Mouse (Mus musculus) stomach, embryonic 16.5 days (tissue): ENCODE data around the gene Smad3. TPM values are rescaled to one million over a fixed set of nuclear protein-coding genes. Genes with fewer than 3 reads are reported as not detected.

Experiments used
- ATAC-seq: fragments of 200-750 bp; cut with Nextera tagmentation; 2 replicates; pipeline ENCODE4 v1.8.0; 2017; ENCODE audit warnings: moderate number of reproducible peaks, moderate TSS enrichment; ENCODE audit not compliant: insufficient read depth, low FRiP score
- H3K27ac ChIP-seq: fragments of 300-500 bp; sonication (generic); 2 replicates; pipeline ENCODE4 v1.5.1; 2014; ENCODE audit warnings: low read length
- H3K27me3 ChIP-seq: fragments of 300-500 bp; sonication (generic); 2 replicates; pipeline ENCODE4 v1.6.1; 2014; ENCODE audit warnings: low read length, control low read depth, mixed read lengths; ENCODE audit not compliant: control insufficient read depth, insufficient read depth
- H3K36me3 ChIP-seq: fragments of 300-500 bp; sonication (generic); 2 replicates; pipeline ENCODE4 v1.6.1; 2014; ENCODE audit warnings: low read length; ENCODE audit not compliant: control insufficient read depth, insufficient read depth
- H3K4me1 ChIP-seq: fragments of 300-500 bp; sonication (generic); 2 replicates; pipeline ENCODE4 v1.6.1; 2014; ENCODE audit warnings: low read length, control low read depth, mixed read lengths; ENCODE audit not compliant: control insufficient read depth, insufficient read depth
- H3K4me2 ChIP-seq: fragments of 300-500 bp; sonication (generic); 2 replicates; pipeline ENCODE4 v1.6.1; 2014; ENCODE audit warnings: low read depth, low read length, mixed read lengths
- H3K4me3 ChIP-seq: fragments of 300-500 bp; sonication (generic); replicated peaks from 2 replicates; pipeline ENCODE4 v1.5.1; 2014; ENCODE audit warnings: mild to moderate bottlenecking, low read length
- H3K9ac ChIP-seq: fragments of 300-500 bp; sonication (generic); 2 replicates; pipeline ENCODE4 v1.6.1; 2014; ENCODE audit warnings: low read length
- H3K9me3 ChIP-seq: fragments of 300-500 bp; sonication (generic); replicated peaks from 2 replicates; pipeline ENCODE4 v1.6.1; 2016; ENCODE audit warnings: low read length, control low read depth; ENCODE audit not compliant: control insufficient read depth
- WGBS: fragments of 180-500 bp; shearing (Covaris S2); extraction: QIAGEN DNeasy Blood & Tissue Kit; methylation state at CpG from one replicate; pipeline ENCODE4 v1.1.7; 2014; 5-methylcytosine and 5-hydroxymethylcytosine counted together
- polyA plus RNA-seq: library from polyadenylated mRNA; unstranded; fragments of >200 nt; fragmentation: Nextera tagmentation; extraction: Ambion mirVana; gene quantifications from 2 replicates; pipeline ENCODE4 v1.2.1, GENCODE M21; 2015

Gene Smad3
- polyA plus RNA-seq, 1 experiment from 2014 or later, result 15.1 TPM

- no peak for ATAC-seq
- Histone ChIP-seq H3K4me2 (peak overlapping the region; percentile 25), H3K4me3 (no peak overlapping the region), H3K27me3 (no peaks in the 10 kb centered on the region), H3K4me1 (peaks cover 10% of the 10 kb centered on the region), H3K9ac (no peak overlapping the region), H3K9me3 (no peaks in the 10 kb centered on the region), H3K27ac (no peak overlapping the region), H3K36me3 (no peaks in the 10 kb centered on the region)
- WGBS, result 51% methylated on average over 7 of the region's 7 CpGs
Observed at GRCm38 (mm10) chr9:63633334-63633733, 124.5 kb downstream of the Smad3 start.

GRCm38 (mm10) chr9:63632924-63633323 is 124.9 kb downstream of the Smad3 start:
- Histone ChIP-seq H3K27ac (peak overlapping the region; percentile 43), H3K9me3 (no peaks in the 10 kb centered on the region), H3K9ac (no peak overlapping the region), H3K4me3 (no peak overlapping the region), H3K4me2 (peak overlapping the region; percentile 25), H3K36me3 (no peaks in the 10 kb centered on the region), H3K4me1 (peaks cover 10% of the 10 kb centered on the region), H3K27me3 (no peaks in the 10 kb centered on the region)
- WGBS, result 43% methylated on average over 11 of the region's 11 CpGs
- no peak for ATAC-seq

- H3K4me2 ChIP-seq, result no peak overlapping the region
- H3K27ac ChIP-seq, result no peak overlapping the region
- ATAC-seq, result no peak
- H3K27me3 ChIP-seq, result no peaks in the 10 kb centered on the region
- no peaks in the 10 kb centered on the region for H3K9me3 ChIP-seq
- H3K9ac ChIP-seq, result no peak overlapping the region
- WGBS, result 93% methylated on average over 4 of the region's 4 CpGs
- H3K36me3 ChIP-seq, result no peaks in the 10 kb centered on the region
- no peak overlapping the region for H3K4me3 ChIP-seq
- H3K4me1 ChIP-seq, result peaks cover 10% of the 10 kb centered on the region
Observed at GRCm38 (mm10) chr9:63632045-63632444, 125.7 kb downstream of the Smad3 start.

GRCm38 (mm10) chr9:63625090-63625756 is 132.6 kb downstream of the Smad3 start:
- no peak overlapping the region for H3K27ac ChIP-seq
- no peaks in the 10 kb centered on the region for H3K4me1 ChIP-seq
- ATAC-seq, result no peak
- H3K9me3 ChIP-seq, result no peaks in the 10 kb centered on the region
- no peak overlapping the region for H3K4me2 ChIP-seq
- no peaks in the 10 kb centered on the region for H3K36me3 ChIP-seq
- 90% methylated on average over 9 of the region's 9 CpGs for WGBS
- H3K27me3 ChIP-seq, result no peaks in the 10 kb centered on the region
- H3K9ac ChIP-seq, result no peak overlapping the region
- no peak overlapping the region for H3K4me3 ChIP-seq

- Histone ChIP-seq H3K9me3 (no peaks in the 10 kb centered on the region), H3K4me2 (no peak overlapping the region), H3K4me3 (no peak overlapping the region), H3K9ac (no peak overlapping the region), H3K27me3 (no peaks in the 10 kb centered on the region), H3K27ac (no peak overlapping the region), H3K4me1 (no peaks in the 10 kb centered on the region), H3K36me3 (no peaks in the 10 kb centered on the region)
- 87% methylated on average over 15 of the region's 15 CpGs for WGBS
- ATAC-seq, result no peak
Observed at GRCm38 (mm10) chr9:63623895-63624569, 133.8 kb downstream of the Smad3 start.

GRCm38 (mm10) chr9:63617967-63618366 is 139.8 kb downstream of the Smad3 start:
- Histone ChIP-seq H3K27me3 (no peaks in the 10 kb centered on the region), H3K4me3 (no peak overlapping the region), H3K9me3 (no peaks in the 10 kb centered on the region), H3K4me1 (peaks cover 15% of the 10 kb centered on the region), H3K36me3 (peaks cover 12% of the 10 kb centered on the region), H3K27ac (no peak overlapping the region), H3K9ac (no peak overlapping the region), H3K4me2 (no peak overlapping the region)
- WGBS, result 86% methylated on average over 2 of the region's 2 CpGs
- ATAC-seq, result no peak

- peaks cover 12% of the 10 kb centered on the region for H3K36me3 ChIP-seq
- peaks cover 34% of the 10 kb centered on the region for H3K4me1 ChIP-seq
- H3K9ac ChIP-seq, result no peak overlapping the region
- 77% methylated on average over 11 of the region's 11 CpGs for WGBS
- H3K27ac ChIP-seq, result no peak overlapping the region
- H3K4me2 ChIP-seq, result no peak overlapping the region
- H3K27me3 ChIP-seq, result no peaks in the 10 kb centered on the region
- H3K4me3 ChIP-seq, result no peak overlapping the region
- no peak for ATAC-seq
- no peaks in the 10 kb centered on the region for H3K9me3 ChIP-seq
Observed at GRCm38 (mm10) chr9:63614018-63614985, 143.5 kb downstream of the Smad3 start.

GRCm38 (mm10) chr9:63613569-63613968 is 144.2 kb downstream of the Smad3 start:
- 28% methylated on average over 1 of the region's 1 CpGs for WGBS
- ATAC-seq, result no peak
- H3K27ac ChIP-seq, result peak overlapping the region; percentile 16; the same call in 1 of the 2 replicates
- no peak overlapping the region for H3K4me2 ChIP-seq
- no peaks in the 10 kb centered on the region for H3K27me3 ChIP-seq
- no peaks in the 10 kb centered on the region for H3K9me3 ChIP-seq
- H3K36me3 ChIP-seq, result peaks cover 10% of the 10 kb centered on the region
- H3K4me3 ChIP-seq, result no peak overlapping the region
- peaks cover 34% of the 10 kb centered on the region for H3K4me1 ChIP-seq
- peak overlapping the region; percentile 10; the same call in 1 of the 2 replicates for H3K9ac ChIP-seq
